Mouse (Mus musculus) A20 (cell line): ENCODE results near the gene Dct.
A peak's percentile ranks its signal among the peaks of the same experiment; 100 is the strongest.

Experiments used
- DNase-seq: peaks from one replicate; pipeline ENCODE4 v3.0.0-alpha.2; 2011; ENCODE audit warnings: low read depth, low spot score

Dct gene

GRCm38 (mm10) chr14:118051975-118052630, at the start of gene Dct:
Gene Dct, minus strand, starts transcription at chr14:118052244.
- no peak for DNase-seq

GRCm38 (mm10) chr14:118101227-118101990, 49.4 kb upstream of the Dct start:
- no peak for DNase-seq

DNA sequence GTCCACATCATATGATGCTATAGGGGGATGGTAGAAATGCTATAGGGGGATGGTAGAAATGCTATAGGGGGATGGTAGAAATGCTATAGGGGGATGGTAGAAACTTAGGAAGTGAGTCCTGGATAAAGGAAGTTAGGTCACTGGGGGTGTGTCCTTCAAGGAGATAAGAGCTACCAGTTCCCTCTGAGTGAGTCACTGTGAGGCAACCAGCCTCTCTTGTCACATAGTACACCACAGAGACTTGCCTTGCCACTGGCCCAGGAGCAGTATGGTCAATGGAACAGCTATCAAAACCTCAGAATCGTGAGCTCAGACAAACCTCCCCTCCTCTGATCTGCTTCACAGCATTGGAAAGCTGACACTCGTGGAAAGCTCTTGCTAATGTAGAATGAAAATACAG, 46.2 kb upstream of the Dct start:
- DNase-seq: no peak

DNA sequence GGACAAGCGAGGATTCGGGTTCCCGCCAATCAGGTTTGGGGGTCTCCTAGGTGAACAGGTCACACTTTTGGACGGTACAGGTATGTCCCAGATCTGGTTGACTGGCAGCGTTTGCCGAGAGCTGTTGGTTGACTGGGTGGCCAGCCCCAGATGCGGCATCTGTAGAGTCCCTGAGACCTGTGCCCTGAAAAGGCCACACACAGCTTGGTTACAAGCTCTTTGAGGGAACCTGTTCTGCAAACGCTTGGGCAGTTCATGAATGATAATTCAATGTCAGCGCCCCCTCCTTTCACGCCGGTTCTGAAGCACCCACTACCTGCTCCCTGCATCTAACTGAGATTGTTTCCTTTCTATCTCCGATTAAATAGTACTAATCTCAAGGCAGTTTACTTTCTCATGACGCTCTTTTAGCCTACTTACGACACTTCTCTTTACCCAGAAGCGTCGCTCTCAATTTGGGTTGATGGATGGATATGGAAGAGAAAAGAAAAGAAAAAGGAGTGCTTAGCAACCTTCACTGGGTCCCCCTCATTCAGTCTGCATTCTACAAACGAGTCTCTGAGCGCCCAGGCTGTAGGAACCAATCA, 37.9 kb upstream of the Dct start:
- peak; percentile 85 for DNase-seq

- peak; percentile 94 for DNase-seq
Measured at GRCm38 (mm10) chr14:118089215-118089805, 37.3 kb upstream of the Dct start.

GRCm38 (mm10) chr14:118088437-118089207, 36.6 kb upstream of the Dct start:
- DNase-seq: no peak

- DNase-seq: peak; percentile 80
Measured at GRCm38 (mm10) chr14:118086271-118087035, 34.4 kb upstream of the Dct start.

GRCm38 (mm10) chr14:118083851-118084250, 31.8 kb upstream of the Dct start:
- peak; percentile 26 for DNase-seq

GRCm38 (mm10) chr14:118080606-118081005, 28.6 kb upstream of the Dct start:
- DNase-seq: no peak

DNA sequence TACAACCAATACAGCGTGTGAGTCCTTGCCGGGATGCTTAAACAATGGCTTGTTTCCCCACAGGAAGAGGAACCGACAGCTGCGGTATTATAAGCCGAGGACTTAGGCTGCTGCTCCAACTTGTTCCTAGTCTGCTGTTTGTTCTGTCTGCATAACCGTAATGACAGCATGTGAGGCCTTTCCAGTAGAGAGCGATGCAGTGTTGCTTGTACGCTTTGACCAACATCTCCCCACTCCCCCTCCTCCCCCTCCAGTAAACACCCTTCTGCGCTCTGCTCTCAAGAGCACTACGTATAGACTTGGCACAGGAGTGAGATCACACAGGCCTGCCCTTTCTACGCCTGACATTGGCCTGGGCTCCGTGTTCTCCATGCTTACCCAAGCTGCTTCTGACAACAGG, 18.1 kb upstream of the Dct start:
- DNase-seq: no peak

DNA sequence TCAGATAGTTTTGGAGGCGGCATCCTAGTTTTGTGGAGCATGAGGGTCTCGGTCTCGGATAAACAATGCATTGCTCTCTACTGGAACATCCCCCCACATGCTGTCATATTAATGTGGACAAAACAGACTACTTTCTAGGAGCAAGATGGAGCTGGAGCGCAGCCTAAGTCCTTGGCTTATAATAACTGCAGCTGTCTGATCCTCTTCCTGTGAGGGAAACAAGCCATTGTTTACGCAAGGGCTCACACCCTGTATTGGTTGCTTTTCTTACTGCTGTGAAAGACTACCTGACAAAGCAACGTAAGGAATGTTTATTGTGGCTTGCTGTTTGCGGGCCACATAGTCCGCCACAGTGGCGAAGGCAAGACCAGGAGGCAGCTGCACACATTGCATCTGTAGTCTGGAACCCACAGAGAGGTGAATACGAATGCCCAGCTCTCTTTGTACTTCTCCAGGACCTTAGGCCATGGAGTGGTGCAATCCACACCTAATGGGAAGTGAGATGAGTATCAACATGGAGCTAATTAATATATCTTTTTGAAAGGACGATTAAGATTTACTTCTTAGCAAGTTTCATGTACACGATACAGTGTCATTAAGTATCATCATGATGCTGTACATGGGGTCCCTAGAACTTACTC, 17.5 kb upstream of the Dct start:
- DNase-seq: no peak

DNA sequence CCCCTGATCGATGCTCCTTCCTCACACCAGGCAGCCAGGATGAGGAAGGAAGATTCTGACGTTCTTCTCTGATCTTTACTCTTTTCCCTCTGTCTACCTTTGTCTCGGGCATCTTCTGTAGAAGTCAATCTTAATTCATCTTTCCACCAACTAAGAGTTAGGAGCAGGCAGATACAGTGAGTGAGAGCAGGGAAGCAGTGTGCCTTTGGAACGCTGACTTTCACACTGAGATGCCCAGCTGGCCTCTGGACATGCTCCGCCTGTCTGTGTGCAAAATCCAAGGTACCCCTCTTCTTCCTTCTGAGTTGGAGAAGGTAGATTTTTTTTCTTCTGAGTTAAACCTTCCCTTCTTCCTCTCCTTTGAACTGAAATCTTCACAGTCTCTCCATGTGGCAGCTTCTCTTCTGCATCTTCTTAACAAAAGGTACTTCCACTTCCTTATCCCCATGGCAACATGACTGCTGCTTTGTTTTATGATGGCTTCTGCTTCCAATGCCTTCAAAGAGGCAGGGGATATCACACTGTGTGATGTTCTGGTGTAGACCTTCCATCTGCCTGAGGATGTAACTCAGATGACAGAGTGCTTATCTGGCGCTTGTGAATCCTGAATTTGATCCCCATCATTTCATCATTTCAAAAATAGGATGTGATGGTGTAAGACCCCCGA, 9.9 kb upstream of the Dct start:
- DNase-seq: no peak

DNA sequence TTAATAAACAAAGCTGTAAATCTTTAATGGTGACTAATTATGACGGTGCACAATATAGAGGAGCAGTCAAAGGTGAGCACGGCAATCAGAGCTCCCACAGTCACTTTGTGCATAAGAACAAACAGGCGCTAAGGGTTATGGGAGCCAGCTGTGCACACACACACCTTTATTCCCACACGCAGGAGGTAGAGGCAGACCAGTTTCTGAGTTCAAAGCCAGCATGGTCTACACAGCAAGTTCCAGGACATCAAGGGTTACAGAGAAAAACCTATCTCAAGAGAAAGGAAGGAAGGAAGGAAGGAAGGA, 6.5 kb upstream of the Dct start:
- no peak for DNase-seq

DNA sequence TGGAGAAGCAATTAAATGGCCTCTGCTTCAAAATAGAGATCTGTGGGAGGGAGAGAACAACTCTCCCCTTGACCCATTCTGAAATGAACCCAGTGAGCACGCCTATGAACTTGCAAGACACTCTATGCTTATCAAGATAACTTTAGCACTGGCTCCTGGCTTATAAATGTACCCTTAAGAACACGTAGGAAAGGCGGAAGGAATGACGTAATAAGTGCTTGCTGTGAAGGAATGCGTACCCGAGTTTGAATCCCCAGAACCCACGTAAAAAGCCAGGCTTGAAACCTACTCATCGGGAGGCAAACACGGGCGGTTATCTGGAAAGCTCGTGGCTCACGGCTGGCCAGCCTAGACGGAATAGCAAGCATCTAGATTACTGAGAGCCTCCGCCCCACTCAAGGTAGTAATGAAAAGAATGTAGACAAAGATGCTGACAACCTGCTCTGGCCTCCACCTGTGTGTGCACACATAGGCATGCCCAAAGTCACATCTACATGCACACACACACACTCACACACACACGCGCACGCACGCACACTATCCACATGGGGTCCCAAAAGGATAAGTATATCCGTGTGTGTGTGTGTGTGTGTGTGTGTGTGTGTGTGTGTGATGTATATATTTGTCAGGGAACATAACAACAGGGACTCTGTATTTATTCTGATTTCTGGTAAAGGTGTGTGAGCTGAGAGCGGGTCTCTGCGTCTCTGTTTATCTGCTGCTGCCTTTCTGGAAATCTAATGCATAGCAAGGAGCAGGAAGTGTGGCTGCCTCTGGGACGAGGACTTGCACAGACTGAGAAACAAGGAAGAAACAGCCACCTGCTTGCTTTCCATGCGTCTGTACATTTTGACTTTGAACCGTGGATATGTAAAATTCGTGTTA, 5.9 kb upstream of the Dct start:
- no peak for DNase-seq

GRCm38 (mm10) chr14:118052770-118053169, 726 bp upstream of the Dct start:
- DNase-seq: no peak

DNA sequence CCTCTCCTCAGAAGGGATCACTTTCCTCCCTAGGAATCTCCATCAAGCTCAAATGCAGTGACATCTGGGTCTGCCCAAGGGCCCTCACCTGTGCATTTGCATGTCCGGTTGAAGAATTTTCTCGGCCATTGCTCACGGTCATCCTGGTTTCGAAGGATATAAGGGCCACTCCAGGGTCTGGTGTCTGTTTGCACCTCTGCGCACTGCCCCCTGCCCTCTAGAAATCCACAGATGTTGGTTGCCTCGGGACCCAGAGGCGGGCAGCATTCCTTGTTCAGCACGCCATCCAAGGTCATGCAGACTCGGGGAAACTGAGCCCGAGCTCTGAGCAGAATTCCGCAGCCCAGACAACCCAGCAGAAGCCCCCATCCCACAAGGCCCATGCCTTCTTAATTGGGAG, 648 bp downstream of the Dct start:
- DNase-seq: no peak

DNA sequence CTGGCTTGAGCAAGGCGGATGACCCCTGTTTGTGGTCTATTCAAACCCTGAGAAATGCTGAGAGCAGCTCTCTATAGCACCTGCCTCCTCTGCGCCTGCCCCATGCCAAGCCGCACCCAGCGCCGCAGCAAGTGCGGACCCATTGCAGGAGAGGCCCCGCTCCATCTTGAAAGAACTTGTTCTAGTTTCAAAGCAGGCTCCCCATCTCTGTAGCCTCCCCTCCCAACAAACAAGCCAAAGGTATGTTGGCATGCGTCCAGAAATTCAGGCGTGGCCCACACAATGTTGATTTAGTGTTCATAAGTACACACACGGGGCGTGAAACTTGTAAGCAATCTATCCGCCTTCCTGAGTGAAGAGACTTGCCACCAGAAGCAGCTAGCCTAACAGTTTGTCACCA, 1.1 kb downstream of the Dct start:
- no peak for DNase-seq

DNA sequence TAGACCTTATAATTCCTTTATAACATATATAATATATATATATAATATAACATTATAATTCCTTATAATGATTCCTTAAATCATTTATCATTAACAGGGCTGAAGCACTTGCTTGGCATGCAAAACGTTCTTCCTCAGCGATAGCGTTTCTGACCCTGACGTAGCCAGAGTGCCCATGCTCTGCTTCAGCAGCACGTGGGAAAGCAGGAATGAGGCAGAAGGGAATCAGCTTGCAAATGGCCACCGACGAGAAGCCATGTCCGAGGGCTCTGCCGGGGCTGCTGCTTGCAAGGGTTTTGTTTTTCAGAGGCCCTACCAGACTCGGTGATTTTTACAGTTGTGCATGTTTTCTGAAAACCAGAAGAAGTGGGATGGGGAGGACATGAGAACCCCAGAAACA, 1.6 kb downstream of the Dct start:
- DNase-seq: no peak

GRCm38 (mm10) chr14:118049648-118050238, 2.3 kb downstream of the Dct start:
- peak; percentile 43 for DNase-seq
